Mouse (Mus musculus) hindbrain, embryonic 11.5 days (tissue): Measurements from ENCODE around the gene Cckbr. TPM values are rescaled to one million over a fixed set of nuclear protein-coding genes. Genes with fewer than 3 reads are reported as not detected.

Experiments
- ATAC-seq: fragments of 200-750 bp; cut with Nextera tagmentation; 2 replicates; pipeline ENCODE4 v1.8.0; 2017; ENCODE audit warnings: mild to moderate bottlenecking, moderate TSS enrichment, moderate library complexity; ENCODE audit not compliant: low FRiP score
- DNase-seq: peaks from one replicate; pipeline ENCODE4 v3.0.0-alpha.2; 2015; ENCODE audit warnings: low spot score
- H3K27ac ChIP-seq: fragments of 300-500 bp; sonication (generic); 2 replicates; pipeline ENCODE4 v1.5.1; 2014; ENCODE audit warnings: mild to moderate bottlenecking, low read depth, low read length
- H3K27me3 ChIP-seq: fragments of 300-500 bp; sonication (generic); 2 replicates; pipeline ENCODE4 v1.6.1; 2014; ENCODE audit warnings: mild to moderate bottlenecking, low read length, moderate library complexity, mixed read lengths; ENCODE audit not compliant: control insufficient read depth, insufficient read depth
- H3K36me3 ChIP-seq: fragments of 300-500 bp; sonication (generic); 2 replicates; pipeline ENCODE4 v1.6.1; 2014; ENCODE audit warnings: mild to moderate bottlenecking, low read length, moderate library complexity, mixed read lengths; ENCODE audit not compliant: control insufficient read depth, insufficient read depth
- H3K4me1 ChIP-seq: fragments of 300-500 bp; sonication (generic); replicated peaks from 2 replicates; pipeline ENCODE4 v1.6.1; 2014; ENCODE audit warnings: low read length, mixed read lengths; ENCODE audit not compliant: control insufficient read depth, insufficient read depth
- H3K4me2 ChIP-seq: fragments of 300-500 bp; sonication (generic); replicated peaks from 2 replicates; pipeline ENCODE4 v1.6.1; 2014; ENCODE audit warnings: mild to moderate bottlenecking, low read depth, low read length
- H3K4me3 ChIP-seq: fragments of 300-500 bp; sonication (generic); 2 replicates; pipeline ENCODE4 v1.5.1; 2014; ENCODE audit warnings: low read depth, low read length
- H3K9ac ChIP-seq: fragments of 300-500 bp; sonication (generic); 2 replicates; pipeline ENCODE4 v1.6.1; 2014; ENCODE audit warnings: low read depth, low read length
- H3K9me3 ChIP-seq: fragments of 300-500 bp; sonication (generic); 2 replicates; pipeline ENCODE4 v1.6.1; 2016; ENCODE audit warnings: low read length; ENCODE audit not compliant: control insufficient read depth
- WGBS: fragments of 180-500 bp; shearing (Covaris S2); extraction: QIAGEN DNeasy Blood & Tissue Kit; methylation state at CpG from one replicate; pipeline ENCODE4 v1.1.7; 2014; 5-methylcytosine and 5-hydroxymethylcytosine counted together
- polyA plus RNA-seq: library from polyadenylated mRNA; unstranded; fragments of >200 nt; fragmentation: Nextera tagmentation; extraction: Ambion mirVana; gene quantifications from 2 replicates; pipeline ENCODE4 v1.2.1, GENCODE M21; 2014

The Cckbr gene
- 0.13 and 0.17 TPM in 2 replicates for polyA plus RNA-seq

GRCm38 (mm10) chr7:105425424-105426043, at the start of gene Cckbr:
Gene Cckbr, plus strand, starts transcription at chr7:105425731.
- peak within 1 kb of the TSS; percentile 43 for H3K4me3 ChIP-seq
- H3K27me3 ChIP-seq = peaks cover 15% of the 10 kb centered on the region
- H3K27ac ChIP-seq = no peak within 1 kb of the TSS
- WGBS = 3% methylated on average over 27 of the region's 31 CpGs
- peak within 1 kb of the TSS; percentile 3 for H3K9ac ChIP-seq
- peak; percentile 85 for ATAC-seq
- no peaks in the 10 kb centered on the region for H3K4me1 ChIP-seq
- peak within 1 kb of the TSS; percentile 90 for H3K4me2 ChIP-seq
- DNase-seq = peak; percentile 54
- H3K9me3 ChIP-seq = no peaks in the 10 kb centered on the region
- no peaks in the 10 kb centered on the region for H3K36me3 ChIP-seq

- DNase-seq (no peak), ATAC-seq (no peak)
- 91% methylated on average over 3 of the region's 3 CpGs for WGBS
- Histone ChIP-seq H3K27ac (no peak overlapping the region), H3K4me2 (no peak overlapping the region), H3K27me3 (no peaks in the 10 kb centered on the region), H3K36me3 (peaks cover 13% of the 10 kb centered on the region; the same call in 1 of the 2 replicates), H3K4me1 (no peaks in the 10 kb centered on the region), H3K9me3 (no peaks in the 10 kb centered on the region), H3K9ac (no peak overlapping the region), H3K4me3 (no peak overlapping the region)
These were observed 45.2 kb upstream of the Cckbr start for GRCm38 (mm10) chr7:105380329-105380728.

- Histone ChIP-seq H3K27ac (no peak overlapping the region), H3K4me1 (no peaks in the 10 kb centered on the region), H3K9me3 (no peaks in the 10 kb centered on the region), H3K4me2 (no peak overlapping the region), H3K4me3 (no peak overlapping the region), H3K9ac (no peak overlapping the region), H3K27me3 (no peaks in the 10 kb centered on the region), H3K36me3 (peaks cover 10% of the 10 kb centered on the region; the same call in 1 of the 2 replicates)
- WGBS = 98% methylated on average over 2 of the region's 2 CpGs
- ATAC-seq (no peak), DNase-seq (no peak)
These were observed 37.8 kb upstream of the Cckbr start for GRCm38 (mm10) chr7:105387696-105388095.

- Histone ChIP-seq H3K4me2 (no peak overlapping the region), H3K27me3 (no peaks in the 10 kb centered on the region), H3K4me1 (no peaks in the 10 kb centered on the region), H3K36me3 (0 out of 2 replicates have a peak, but pooled peaks cover 2% of the 10 kb centered on the region), H3K27ac (no peak overlapping the region), H3K4me3 (no peak overlapping the region), H3K9ac (no peak overlapping the region), H3K9me3 (no peaks in the 10 kb centered on the region)
- no peak for ATAC-seq
- DNase-seq = no peak
- WGBS = 92% methylated on average over 2 of the region's 2 CpGs
These were observed 35.3 kb upstream of the Cckbr start for GRCm38 (mm10) chr7:105390236-105390635.

GRCm38 (mm10) chr7:105394606-105395005, 30.9 kb upstream of the Cckbr start:
- WGBS = 93% methylated on average over 1 of the region's 1 CpGs
- no peaks in the 10 kb centered on the region for H3K27me3 ChIP-seq
- no peak for ATAC-seq

GRCm38 (mm10) chr7:105395131-105395820, 30.3 kb upstream of the Cckbr start:
- ATAC-seq = no peak
- H3K9me3 ChIP-seq = no peaks in the 10 kb centered on the region
- H3K4me1 ChIP-seq = 0 out of 2 replicates have a peak, but pooled peaks cover 2% of the 10 kb centered on the region
- no peak overlapping the region for H3K9ac ChIP-seq
- no peaks in the 10 kb centered on the region for H3K36me3 ChIP-seq
- DNase-seq = no peak
- H3K4me2 ChIP-seq = no peak overlapping the region
- no peak overlapping the region for H3K27ac ChIP-seq
- H3K4me3 ChIP-seq = no peak overlapping the region
- no peaks in the 10 kb centered on the region for H3K27me3 ChIP-seq

More at GRCm38 (mm10) chr7:105394606-105395005, 30.9 kb upstream of the Cckbr start:
- Histone ChIP-seq H3K27ac (no peak overlapping the region), H3K4me1 (0 out of 2 replicates have a peak, but pooled peaks cover 2% of the 10 kb centered on the region), H3K4me3 (no peak overlapping the region), H3K36me3 (no peaks in the 10 kb centered on the region), H3K9ac (no peak overlapping the region), H3K4me2 (no peak overlapping the region), H3K9me3 (no peaks in the 10 kb centered on the region)
- no peak for DNase-seq

- DNase-seq (no peak), ATAC-seq (no peak)
- H3K9ac ChIP-seq = no peak overlapping the region
- no peak overlapping the region for H3K4me3 ChIP-seq
- H3K4me2 ChIP-seq = no peak overlapping the region
- 0 out of 2 replicates have a peak, but pooled peaks cover 2% of the 10 kb centered on the region for H3K4me1 ChIP-seq
- H3K27ac ChIP-seq = no peak overlapping the region
- no peaks in the 10 kb centered on the region for H3K36me3 ChIP-seq
- no peaks in the 10 kb centered on the region for H3K27me3 ChIP-seq
- H3K9me3 ChIP-seq = no peaks in the 10 kb centered on the region
These were observed 29.4 kb upstream of the Cckbr start for GRCm38 (mm10) chr7:105396126-105396525.

- H3K9me3 ChIP-seq = no peaks in the 10 kb centered on the region
- H3K27ac ChIP-seq = peak overlapping the region; percentile 24; the same call in 1 of the 2 replicates
- H3K4me2 ChIP-seq = peak overlapping the region; percentile 76
- DNase-seq = no peak
- 0 out of 2 replicates have a peak, but pooled peaks cover 2% of the 10 kb centered on the region for H3K4me1 ChIP-seq
- 3% methylated on average over 25 of the region's 25 CpGs for WGBS
- no peaks in the 10 kb centered on the region for H3K27me3 ChIP-seq
- peak overlapping the region; percentile 83 for H3K9ac ChIP-seq
- no peaks in the 10 kb centered on the region for H3K36me3 ChIP-seq
- ATAC-seq = peak; percentile 65
- peak overlapping the region; percentile 82 for H3K4me3 ChIP-seq
These were observed 26.2 kb upstream of the Cckbr start for GRCm38 (mm10) chr7:105399058-105399934.
